Mouse (Mus musculus) small intestine, adult 2 months (tissue): ENCODE data around the gene Echdc1. TPM values are rescaled to one million over a fixed set of nuclear protein-coding genes. Genes with fewer than 3 reads are reported as not detected.

ENCODE experiments used
- H3K27ac ChIP-seq: fragments of 200-500 bp; 2 replicates; pipeline ENCODE4 v1.5.1; 2012; ENCODE audit warnings: low read depth, low read length, control low read depth, inconsistent platforms; ENCODE audit not compliant: insufficient read depth
- H3K27me3 ChIP-seq: fragments of 200-500 bp; 2 replicates; pipeline ENCODE4 v1.6.1; 2012; ENCODE audit warnings: mild to moderate bottlenecking, moderate library complexity, low read length, inconsistent platforms; ENCODE audit not compliant: control insufficient read depth, insufficient read depth
- H3K36me3 ChIP-seq: fragments of 200-500 bp; 2 replicates; pipeline ENCODE4 v1.6.1; 2012; ENCODE audit warnings: mild to moderate bottlenecking, low read length, control low read depth, inconsistent platforms; ENCODE audit not compliant: control insufficient read depth, insufficient read depth
- H3K4me1 ChIP-seq: fragments of 200-500 bp; 2 replicates; pipeline ENCODE4 v1.6.1; 2012; ENCODE audit warnings: low read length, inconsistent platforms, mixed read lengths; ENCODE audit not compliant: control insufficient read depth, insufficient read depth, insufficient read length
- H3K4me3 ChIP-seq: fragments of 200-500 bp; 2 replicates; pipeline ENCODE4 v1.5.1; 2012; ENCODE audit warnings: low read depth, mild to moderate bottlenecking, control low read depth, inconsistent platforms, low read length, moderate library complexity
- CTCF ChIP-seq: fragments of 200-500 bp; IDR thresholded peaks from 2 replicates; pipeline ENCODE4 v1.5.1; 2012; ENCODE audit warnings: low read depth, mild to moderate bottlenecking, control low read depth, inconsistent platforms, low read length, moderate library complexity, mixed read lengths; ENCODE audit not compliant: insufficient replicate concordance, insufficient read length; ENCODE audit errors: extremely low read depth
- POLR2A ChIP-seq: fragments of 200-500 bp; IDR thresholded peaks from 2 replicates; pipeline ENCODE4 v1.6.1; 2012; ENCODE audit warnings: low read depth, mild to moderate bottlenecking, control low read depth, inconsistent platforms, low read length, moderate library complexity
- WGBS: fragments of 180-500 bp; shearing (Covaris S2); methylation state at CpG from one replicate; pipeline ENCODE4 v1.1.7; 2018; 5-methylcytosine and 5-hydroxymethylcytosine counted together
- polyA plus RNA-seq: library from polyadenylated mRNA; depleted of rRNA; stranded (reverse); fragments of >200 nt; gene quantifications from 2 replicates; pipeline ENCODE4 v1.2.3, GENCODE M21; 2012; rRNA removed

Echdc1 gene
- polyA plus RNA-seq: 0.29 and 0.80 TPM in 2 replicates

- peak; percentile 56; the same call in 1 of the 2 replicates for TF ChIP-seq POLR2A
- peak; percentile 92 for TF ChIP-seq CTCF
- H3K4me1 ChIP-seq: no peaks in the 10 kb centered on the region
- no peaks in the 10 kb centered on the region for H3K36me3 ChIP-seq
- WGBS: under 1% methylated on average over 49 of the region's 49 CpGs
- peak within 1 kb of the TSS; percentile 86 for H3K4me3 ChIP-seq
- H3K27ac ChIP-seq: peak within 1 kb of the TSS; percentile 68
- H3K27me3 ChIP-seq: no peaks in the 10 kb centered on the region
These were observed at the start of gene Echdc1 for GRCm38 (mm10) chr10:29313064-29313638. Gene Echdc1, plus strand, starts transcription at chr10:29313166.

DNA sequence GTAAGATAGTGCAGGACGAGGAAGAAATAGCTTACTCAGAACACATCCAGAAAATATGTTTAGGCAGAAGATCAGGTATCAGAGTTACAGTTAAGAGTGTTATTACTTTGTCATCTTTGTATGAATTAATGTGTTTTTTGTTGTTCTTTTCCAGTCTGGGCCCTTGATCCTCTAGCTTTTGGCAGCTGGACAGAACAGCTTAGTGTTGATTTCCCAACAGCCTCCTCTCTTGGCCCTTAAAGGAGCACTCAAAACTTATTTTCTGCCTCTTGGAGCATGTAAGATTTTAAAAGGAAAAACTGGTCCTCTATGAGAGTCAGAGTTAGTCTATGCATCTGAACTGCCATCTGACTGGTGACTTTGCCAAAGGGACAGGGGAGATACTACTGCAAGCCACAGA lies 31.2 kb upstream of the Echdc1 start:
- WGBS: 77% methylated on average over 1 of the region's 1 CpGs
- H3K36me3 ChIP-seq: no peaks in the 10 kb centered on the region
- H3K27me3 ChIP-seq: no peaks in the 10 kb centered on the region
- no peak overlapping the region for H3K4me3 ChIP-seq
- no peak overlapping the region for H3K27ac ChIP-seq
- no peak for TF ChIP-seq POLR2A
- TF ChIP-seq CTCF: no peak
- no peaks in the 10 kb centered on the region for H3K4me1 ChIP-seq

DNA sequence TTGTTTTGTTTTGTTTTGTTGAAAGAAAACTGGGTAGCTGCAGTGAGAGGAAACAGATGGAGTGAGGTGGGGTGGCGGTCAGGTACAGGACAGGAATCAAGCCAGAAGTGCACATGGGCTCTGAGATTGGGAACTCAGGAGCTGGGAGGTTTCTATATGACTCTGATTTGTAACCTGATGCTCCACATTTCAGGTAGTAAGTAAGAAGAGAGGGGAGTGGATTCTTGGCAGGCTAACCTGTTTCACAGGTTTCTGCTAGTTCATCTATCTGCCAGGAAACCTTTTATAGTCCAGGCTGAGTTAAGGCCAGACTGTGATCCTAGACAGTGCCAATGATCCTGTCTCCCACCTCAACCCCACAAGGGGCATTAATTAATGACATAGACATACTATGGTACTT lies 27.2 kb upstream of the Echdc1 start:
- H3K27ac ChIP-seq: no peak overlapping the region
- WGBS: 53% methylated on average over 1 of the region's 1 CpGs
- no peaks in the 10 kb centered on the region for H3K36me3 ChIP-seq
- no peaks in the 10 kb centered on the region for H3K27me3 ChIP-seq
- H3K4me1 ChIP-seq: no peaks in the 10 kb centered on the region
- no peak for TF ChIP-seq CTCF
- no peak for TF ChIP-seq POLR2A
- H3K4me3 ChIP-seq: no peak overlapping the region

DNA sequence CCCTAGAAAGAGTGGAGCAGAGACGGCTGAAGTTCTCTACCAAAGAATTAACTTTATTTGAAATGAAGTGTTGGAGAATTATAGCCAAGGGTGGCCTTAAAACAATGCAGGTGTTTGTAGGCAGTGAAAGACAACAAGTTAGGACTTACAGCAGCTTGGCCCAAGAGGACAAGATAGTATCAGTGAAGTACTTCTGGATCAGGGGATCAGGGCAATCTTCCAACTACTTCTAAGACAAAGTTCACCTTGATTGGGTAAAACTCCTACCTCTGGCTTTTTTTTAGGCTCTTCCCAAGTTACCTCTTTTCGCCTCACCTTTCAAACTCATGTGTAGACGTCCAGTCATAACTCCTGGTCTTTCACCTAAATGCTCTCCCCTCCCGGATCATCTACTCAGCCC lies 10.7 kb upstream of the Echdc1 start:
- Histone ChIP-seq H3K4me3 (no peak overlapping the region), H3K4me1 (no peaks in the 10 kb centered on the region; the same call in 1 of the 2 replicates), H3K27ac (no peak overlapping the region), H3K27me3 (no peaks in the 10 kb centered on the region), H3K36me3 (no peaks in the 10 kb centered on the region)
- WGBS: 95% methylated on average over 4 of the region's 4 CpGs
- no peak for TF ChIP-seq POLR2A
- no peak for TF ChIP-seq CTCF

DNA sequence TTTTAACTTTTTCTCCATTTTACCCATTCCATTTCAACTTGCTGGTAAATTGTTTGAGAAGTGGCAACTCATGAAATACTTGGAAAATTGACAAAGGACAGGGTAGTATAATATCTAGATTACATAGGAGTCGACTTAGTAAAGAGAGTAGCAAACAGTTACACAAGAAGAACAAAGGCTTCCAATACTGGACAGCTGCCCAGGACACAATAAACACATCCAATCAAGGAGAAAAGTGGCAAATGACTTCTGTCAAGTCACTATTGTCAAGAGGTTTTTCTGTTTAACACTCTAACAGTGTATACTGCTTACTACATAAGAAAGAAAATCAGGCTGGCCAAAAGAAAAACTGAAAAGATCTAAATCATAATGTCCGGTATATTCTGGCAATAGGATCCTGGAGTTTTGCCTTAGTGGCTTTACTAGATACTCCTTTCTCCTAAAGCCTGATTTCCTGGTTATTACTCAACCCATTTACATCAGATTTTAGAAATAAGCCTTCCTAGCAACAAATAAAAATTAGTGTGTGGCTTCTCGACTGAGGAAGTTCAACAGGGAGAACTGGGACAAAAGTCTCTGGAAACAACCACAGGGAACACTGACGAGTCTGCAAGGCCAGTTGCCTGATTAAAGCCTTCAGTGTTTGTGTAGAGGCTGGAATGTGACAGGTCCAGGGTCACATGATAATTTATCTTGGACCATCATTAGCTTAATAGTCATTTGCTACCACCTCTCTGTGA lies 1.3 kb upstream of the Echdc1 start:
- no peak overlapping the region for H3K27ac ChIP-seq
- H3K27me3 ChIP-seq: no peaks in the 10 kb centered on the region
- 50% methylated on average over 4 of the region's 4 CpGs for WGBS
- H3K4me3 ChIP-seq: no peak overlapping the region
- H3K4me1 ChIP-seq: no peaks in the 10 kb centered on the region
- H3K36me3 ChIP-seq: no peaks in the 10 kb centered on the region
- TF ChIP-seq CTCF: no peak
- TF ChIP-seq POLR2A: no peak

DNA sequence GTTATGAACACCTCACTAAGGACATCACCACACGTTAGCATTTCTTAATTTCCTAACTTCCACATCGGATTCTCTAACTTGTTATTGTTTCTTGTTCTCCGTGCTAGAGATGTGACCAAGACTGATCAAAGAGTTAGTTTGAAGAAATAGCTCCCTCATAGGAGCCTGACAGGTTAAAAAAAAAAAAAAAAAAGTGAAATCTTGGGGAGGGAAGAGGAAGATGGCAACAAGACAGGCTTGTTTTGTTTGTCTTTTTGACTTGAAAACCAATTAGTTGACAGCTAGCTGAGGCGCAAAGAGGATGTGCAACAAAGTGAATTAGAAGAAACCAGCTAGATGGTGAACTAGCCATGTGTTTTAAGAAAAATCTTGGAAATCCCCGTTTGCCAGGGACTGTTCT lies 939 bp downstream of the Echdc1 start:
- WGBS: 8% methylated on average over 5 of the region's 5 CpGs
- H3K27ac ChIP-seq: no peak overlapping the region

GRCm38 (mm10) chr10:29324817-29325216 lies 11.9 kb downstream of the Echdc1 start:
- TF ChIP-seq POLR2A (no peak), CTCF (no peak)
- Histone ChIP-seq H3K4me1 (no peaks in the 10 kb centered on the region), H3K36me3 (peaks cover 3% of the 10 kb centered on the region; the same call in 1 of the 2 replicates), H3K27me3 (no peaks in the 10 kb centered on the region), H3K27ac (no peak overlapping the region), H3K4me3 (no peak overlapping the region)
- 44% methylated on average over 2 of the region's 2 CpGs for WGBS

More for the DNA sequence above, 939 bp downstream of the Echdc1 start:
- H3K36me3 ChIP-seq: no peaks in the 10 kb centered on the region
- no peaks in the 10 kb centered on the region for H3K27me3 ChIP-seq
- no peaks in the 10 kb centered on the region for H3K4me1 ChIP-seq
- TF ChIP-seq CTCF: no peak
- TF ChIP-seq POLR2A: no peak
- no peak overlapping the region for H3K4me3 ChIP-seq

- Histone ChIP-seq H3K4me1 (no peaks in the 10 kb centered on the region), H3K27ac (no peak overlapping the region), H3K27me3 (no peaks in the 10 kb centered on the region), H3K36me3 (peaks cover 4% of the 10 kb centered on the region; the same call in 1 of the 2 replicates), H3K4me3 (no peak overlapping the region)
- TF ChIP-seq CTCF (no peak), POLR2A (no peak)
- 32% methylated on average over 4 of the region's 4 CpGs for WGBS
These were observed 20.9 kb downstream of the Echdc1 start for GRCm38 (mm10) chr10:29333836-29334235.
